Mouse (Mus musculus): ENCODE data around the gene Mitf.

The Mitf gene

GRCm38 (mm10) chr6:97821811-97822210 is 15.0 kb downstream of the Mitf start:
- CTCF ChIA-PET: no interaction called here

DNA sequence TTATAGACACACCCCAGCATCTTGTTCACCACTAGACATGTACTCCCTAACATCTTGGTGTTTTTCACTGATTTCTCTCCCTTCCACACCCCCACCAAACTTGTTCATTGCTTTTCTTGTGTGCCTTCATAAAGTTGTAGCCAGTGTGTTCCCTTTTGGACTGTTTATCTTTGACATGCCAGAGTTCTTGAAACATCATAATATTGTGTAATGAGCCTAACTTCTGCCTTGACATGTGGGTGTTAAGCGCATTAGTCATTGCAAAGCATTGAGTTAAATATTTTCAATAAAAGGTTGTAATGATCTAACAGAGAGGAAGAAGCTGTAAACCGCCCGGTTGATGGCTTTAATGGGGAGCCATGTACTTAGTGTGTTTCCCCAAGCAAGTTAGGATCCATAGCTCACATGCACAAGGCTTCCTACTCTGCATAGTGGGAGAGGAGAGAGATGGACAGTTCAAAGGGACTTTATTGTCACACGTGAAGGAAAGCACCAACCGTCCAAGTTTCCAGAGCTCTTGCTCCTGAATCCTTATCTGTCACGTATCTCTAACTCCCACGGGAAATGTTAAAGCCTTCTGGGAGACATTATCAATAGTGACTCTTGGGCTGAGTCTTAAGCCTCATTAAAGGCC is 19.9 kb downstream of the Mitf start:
- CTCF ChIA-PET: no interaction called here

DNA sequence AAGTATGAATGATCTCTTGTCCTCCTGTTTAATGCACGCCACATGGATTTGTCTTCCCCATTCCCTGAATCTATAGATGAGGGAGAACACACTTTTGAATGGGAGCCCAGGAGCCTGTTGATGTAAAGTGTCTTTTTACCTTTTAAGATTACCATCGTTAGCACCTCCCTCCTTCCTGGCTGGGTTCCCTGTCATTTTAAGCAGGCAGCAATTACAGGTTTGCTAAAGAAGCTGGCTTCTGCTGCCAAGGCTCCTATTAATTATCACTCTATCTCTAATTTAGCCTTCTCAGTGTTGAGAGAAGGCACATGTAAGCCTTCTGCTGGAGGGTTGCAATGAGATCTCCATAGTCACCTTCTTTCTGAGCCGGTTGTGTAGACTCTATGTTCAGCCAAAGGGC is 21.2 kb downstream of the Mitf start:
- CTCF ChIA-PET: no interaction called here

DNA sequence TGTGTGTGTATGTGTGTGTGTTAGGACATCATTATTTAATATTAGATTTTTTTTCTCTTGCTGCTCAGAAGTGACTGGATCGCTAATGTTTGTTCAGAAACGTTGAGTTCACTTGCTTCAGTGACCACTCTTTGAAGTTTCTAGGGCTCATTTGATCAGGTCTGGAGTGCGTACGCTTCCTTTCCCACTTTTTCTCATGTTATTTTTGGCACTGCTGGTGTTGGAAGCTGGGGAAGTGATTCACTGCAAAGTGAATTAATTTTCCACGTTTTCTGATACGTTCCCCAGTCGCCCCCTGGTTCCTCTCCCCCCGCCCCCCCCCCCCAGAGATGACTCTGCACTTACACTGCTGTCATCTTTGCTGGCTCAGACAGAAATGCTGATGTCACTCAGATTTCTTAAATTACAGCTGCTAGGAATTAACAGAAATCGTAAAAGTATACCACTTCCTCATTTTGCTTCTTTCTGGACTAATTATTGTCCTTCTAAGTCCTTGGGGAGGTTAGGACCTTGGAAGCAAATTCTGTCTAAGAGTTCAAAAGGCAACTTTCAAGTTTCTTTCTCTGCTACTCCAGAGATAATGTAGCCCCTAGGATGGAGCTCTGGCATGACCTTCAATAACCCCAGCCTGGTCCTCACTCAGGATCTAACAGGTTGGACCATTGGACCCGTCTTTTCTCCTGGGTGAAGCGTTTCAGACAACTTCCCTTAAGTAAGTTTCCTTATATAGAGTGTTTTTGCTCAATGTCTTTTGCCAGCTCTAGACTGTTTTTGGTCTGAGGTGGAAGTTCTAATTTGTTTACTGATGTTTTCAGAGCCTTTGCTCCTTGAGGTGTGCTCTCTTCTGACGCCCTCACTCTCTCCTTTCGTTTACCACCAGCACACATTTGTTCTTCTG is 22.2 kb downstream of the Mitf start:
- CTCF ChIA-PET: no interaction called here

DNA sequence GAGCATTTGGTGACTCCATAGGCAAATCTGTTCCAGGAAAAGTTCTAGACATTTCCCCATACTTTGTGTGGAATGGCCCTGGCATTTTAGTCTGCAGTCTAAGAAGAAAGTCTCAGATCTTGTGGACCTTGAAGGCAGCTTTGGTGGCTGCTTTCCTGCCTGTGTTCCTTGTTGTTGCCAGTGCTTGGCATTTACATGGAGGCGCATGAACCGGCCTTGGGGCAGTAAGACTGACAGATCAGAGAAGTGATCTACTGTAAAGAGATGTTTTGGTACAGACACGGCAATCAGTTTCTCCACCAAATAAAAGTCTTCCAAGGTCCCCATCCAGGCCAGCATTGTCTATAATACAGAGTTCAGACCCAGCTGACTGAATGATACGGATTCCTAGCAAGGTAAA is 25.6 kb downstream of the Mitf start:
- CTCF ChIA-PET: no interaction called here

DNA sequence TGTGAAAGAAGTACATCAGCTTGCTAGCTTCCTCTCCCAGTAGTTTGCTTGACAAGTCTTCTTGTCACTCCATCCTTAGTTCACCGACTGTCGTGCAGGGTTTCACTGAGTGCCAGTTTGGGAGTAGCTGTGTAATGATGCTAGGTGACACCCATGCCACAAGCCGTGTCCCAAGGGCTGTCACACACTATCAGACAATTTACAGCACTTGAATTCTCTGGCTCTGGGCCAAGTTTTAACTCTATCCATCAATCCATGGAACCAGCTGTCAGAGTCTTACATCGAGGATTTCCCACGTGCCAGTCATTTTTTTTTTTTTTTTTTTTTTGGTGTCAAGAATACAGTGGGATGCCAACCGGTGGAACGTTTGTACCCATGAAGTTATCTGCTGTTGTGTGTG is 29.3 kb downstream of the Mitf start:
- CTCF ChIA-PET: no interaction called here

DNA sequence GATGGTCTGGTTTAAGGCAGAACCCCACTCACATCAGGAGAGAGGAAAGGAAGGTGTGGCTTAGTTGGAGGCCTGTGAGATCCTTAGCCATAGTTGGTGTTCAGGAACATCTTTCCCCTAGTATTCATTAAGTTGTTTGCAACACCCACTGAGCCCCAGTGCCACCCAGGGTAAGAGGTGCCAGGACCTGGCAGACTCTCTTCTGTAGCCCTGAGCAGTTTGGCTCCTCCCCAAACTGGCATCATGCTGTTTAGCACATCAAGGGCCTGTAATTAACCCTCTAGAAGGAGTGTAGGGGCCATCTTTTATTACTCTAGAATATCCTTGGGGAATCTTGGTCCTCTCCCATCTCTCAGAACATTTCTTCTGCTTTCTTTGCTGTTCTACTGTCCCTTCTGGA is 30.9 kb downstream of the Mitf start:
- CTCF ChIA-PET: no interaction called here

- CTCF ChIA-PET: no interaction called here
Observed at GRCm38 (mm10) chr6:97839568-97839967, 32.7 kb downstream of the Mitf start.

GRCm38 (mm10) chr6:97844112-97844511 is 37.3 kb downstream of the Mitf start:
- CTCF ChIA-PET: no interaction called here

DNA sequence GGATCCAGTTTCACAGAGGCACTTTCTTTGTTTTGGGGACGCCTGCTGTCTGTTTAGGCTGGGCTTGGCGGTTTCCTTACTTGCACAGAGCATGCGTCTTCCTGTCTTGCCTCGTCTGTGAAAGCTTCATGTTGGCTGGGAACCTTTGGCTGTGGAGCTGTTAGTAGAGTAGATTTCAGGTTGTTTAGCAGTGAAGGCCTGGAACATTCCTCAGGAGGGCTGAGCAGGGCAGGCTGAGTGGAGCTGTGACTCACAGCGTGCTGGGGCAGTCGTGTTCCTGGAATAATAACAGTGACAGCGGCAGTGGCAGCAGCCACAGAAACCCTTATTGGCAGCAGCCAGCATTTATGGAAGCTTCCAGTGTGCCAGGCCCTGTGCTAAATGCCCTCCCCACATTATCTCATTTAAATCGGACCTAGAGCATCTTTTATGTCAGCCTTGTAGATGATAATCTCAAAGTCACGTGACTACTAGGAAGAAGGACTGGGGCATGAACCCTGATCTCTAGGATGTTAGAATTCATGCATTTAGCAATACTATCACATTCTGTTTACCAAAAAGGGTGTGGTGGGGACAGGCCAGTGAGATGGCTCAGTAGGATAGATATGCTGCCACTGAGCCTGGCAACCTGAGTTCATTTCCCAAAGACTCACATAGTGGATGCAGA is 41.5 kb downstream of the Mitf start:
- CTCF ChIA-PET: no interaction called here

DNA sequence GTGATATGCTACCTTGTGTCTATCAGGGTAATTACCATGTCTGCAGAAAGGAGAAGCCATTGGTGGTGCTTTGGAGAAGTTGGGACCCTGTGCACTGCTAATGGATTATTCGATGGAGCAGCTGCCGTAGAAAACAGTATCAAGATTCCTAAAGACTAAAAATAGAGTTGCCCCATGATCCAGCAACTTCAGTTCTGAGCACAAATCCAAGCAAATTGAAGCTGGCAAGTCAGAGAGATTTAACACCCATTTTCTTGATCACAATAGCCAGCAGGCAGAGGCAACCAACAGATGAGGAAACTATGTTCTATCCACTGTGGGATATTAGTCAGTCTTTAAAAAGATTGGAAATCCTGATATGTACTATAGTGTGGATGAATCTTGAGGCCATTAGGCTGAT is 47.4 kb downstream of the Mitf start:
- CTCF ChIA-PET: no interaction called here

DNA sequence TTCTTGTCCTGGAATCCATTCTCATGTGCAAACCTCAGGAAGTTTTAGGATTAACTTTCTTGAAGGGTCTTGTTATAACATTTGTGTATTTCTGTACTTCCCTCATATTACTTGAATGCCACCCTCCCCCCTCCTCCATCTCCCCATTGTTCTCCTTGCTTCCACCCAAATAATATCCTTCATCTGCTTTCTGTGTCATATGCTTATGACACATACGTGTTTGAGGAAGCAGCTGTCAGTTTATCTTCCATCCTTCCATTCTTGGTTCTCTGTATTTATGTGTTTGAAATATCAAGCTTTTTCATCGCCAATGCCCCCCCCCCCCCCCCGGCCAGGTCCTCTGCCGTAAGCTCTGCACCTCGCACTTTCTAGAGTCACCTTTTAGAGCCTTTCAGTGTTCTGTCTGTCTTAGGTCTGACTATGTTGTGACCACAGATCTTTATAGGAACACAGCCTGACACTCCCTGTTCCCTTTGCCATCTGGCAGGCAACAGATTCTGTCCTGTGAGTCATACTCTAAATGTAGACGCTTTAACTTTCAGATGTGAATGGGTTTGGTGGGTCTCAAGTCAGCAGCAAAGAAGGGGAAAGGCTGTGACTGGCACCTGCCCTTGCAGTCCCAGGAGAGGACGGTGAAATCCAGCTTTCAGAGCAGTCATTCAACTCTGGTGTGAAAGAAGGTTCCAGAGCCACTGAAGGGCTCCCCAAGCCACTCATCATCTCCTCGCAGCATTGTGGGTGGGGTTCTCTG is 48.7 kb downstream of the Mitf start:
- CTCF ChIA-PET: no interaction called here

DNA sequence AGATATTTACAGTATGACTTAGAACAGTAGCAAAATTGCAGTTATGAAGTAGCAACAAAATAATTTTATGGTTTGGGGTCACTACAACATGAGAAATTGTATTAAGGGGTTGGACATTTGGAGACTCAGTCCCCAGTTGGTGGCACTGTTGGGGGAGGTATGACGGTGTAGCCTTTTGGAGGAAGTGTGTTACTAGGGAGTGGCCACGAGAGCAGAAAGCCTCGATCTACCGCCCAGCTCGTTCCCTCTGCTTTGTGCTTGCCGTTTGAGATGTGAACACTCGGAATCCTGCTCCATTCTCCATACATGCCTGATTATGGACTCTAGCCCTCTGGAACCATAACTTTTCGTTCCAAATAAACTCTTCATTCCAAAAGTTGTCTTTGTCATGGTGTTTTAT is 49.6 kb downstream of the Mitf start:
- CTCF ChIA-PET: no interaction called here

DNA sequence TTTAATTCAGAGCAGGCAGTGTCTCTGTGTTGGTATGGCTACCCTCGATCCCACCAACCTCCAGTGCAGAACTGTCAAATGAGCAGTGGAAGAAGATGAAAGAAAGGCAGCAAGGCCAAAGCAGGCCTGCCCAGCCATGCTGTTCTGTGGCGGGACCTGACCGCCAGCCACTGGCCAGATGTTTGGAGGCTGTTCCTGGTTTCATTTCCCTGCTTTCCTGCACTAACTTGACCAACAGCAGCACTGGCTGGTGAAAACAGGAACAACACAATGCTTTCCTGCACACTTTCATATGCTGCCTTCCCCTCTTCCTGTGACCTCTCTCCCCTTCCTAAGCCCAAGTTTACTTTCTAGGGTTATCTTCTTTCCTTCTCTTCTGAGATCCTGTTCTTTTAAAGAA is 50.8 kb downstream of the Mitf start:
- CTCF ChIA-PET: no interaction called here

DNA sequence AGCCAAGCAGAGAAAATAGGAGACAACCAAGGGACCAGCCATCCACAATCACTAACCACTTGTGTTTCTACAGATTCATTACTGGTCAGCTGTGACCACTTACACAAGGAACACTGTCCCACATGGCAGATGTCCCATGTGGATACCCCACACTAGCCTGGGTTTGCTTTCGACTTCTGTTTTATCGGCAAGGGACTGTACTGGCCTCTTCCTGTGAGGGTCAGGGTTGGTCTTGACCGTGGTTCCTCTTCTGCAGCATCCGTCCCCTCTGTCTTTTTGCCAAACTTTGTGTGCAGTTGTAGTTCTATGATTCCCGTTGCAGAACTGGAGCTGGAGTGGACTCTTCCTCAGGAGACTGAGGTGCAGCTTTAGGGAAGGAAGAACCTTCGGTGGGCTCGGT is 59.7 kb downstream of the Mitf start:
- CTCF ChIA-PET: no interaction called here

GRCm38 (mm10) chr6:97868005-97868404 is 61.2 kb downstream of the Mitf start:
- CTCF ChIA-PET: no interaction called here

DNA sequence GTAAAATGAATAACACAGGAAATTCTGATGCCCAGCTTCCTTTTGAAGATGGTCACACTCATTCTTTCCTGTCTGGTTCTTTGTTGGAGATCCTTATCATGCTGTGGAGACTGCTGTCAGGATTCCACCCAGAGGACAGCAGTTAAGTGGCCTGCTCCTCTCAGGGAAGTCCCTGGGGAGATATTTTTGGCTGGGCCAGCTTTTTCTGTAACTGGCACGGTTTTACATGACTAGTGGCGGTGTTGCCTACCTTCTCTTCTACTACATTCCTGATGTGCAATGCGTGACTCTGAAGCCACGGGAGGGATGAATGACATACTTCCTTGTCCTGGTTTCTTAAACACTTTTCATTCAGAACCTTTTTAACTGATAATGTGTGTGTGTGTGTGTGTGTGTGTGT is 63.1 kb downstream of the Mitf start:
- CTCF ChIA-PET: interaction anchor here (0.6 kb wide), 1 partner anchor 378 kb away, joined by 8 read pairs; no protein-coding TSS in a partner anchor

DNA sequence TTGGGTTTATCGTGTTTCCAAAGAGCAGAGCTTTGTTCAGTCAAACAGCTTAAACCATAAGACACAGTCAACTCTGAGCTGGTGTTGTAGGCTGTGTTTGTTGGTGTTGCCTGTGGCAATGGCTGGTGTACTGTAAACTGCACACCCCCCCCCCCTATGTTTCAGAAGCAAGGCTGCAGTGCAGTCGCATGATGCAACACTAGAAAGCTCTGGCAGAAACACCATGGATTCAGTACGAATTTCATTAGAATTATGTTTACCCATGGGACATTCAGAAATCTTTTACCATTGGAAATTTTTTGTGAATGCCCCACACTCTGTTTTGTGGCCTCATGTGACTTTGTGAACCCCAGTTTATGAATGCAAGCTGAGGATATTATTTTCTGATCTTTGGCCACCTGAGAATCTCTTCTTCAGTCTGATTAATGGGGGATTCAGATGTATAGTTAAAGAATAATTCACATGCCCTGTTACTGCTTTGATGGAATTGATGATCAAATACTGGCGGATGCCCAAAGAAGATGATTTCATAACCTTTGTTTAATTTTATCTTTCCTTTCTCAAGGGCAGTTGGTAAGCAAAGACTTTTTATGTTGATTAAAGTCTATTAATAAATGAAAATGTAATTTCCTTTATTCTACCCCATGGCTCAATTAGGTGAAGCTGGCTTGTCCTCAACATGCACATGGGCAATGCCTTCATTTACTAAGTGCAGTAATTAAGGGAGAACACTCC is 64.6 kb downstream of the Mitf start:
- CTCF ChIA-PET: interaction anchor here (0.6 kb wide), 1 partner anchor 41 kb away, joined by 4 read pairs; no protein-coding TSS in a partner anchor

- CTCF ChIA-PET: no interaction called here
Observed at GRCm38 (mm10) chr6:97873102-97873501, 66.2 kb downstream of the Mitf start.

GRCm38 (mm10) chr6:97876990-97877389 is 70.1 kb downstream of the Mitf start:
- CTCF ChIA-PET: no interaction called here

GRCm38 (mm10) chr6:97877492-97877891 is 70.6 kb downstream of the Mitf start:
- CTCF ChIA-PET: no interaction called here

- CTCF ChIA-PET: no interaction called here
Observed at GRCm38 (mm10) chr6:97880363-97880762, 73.5 kb downstream of the Mitf start.
